1 mouse cellular context compared by ENCODE assay signal in the genomic region with DNA sequence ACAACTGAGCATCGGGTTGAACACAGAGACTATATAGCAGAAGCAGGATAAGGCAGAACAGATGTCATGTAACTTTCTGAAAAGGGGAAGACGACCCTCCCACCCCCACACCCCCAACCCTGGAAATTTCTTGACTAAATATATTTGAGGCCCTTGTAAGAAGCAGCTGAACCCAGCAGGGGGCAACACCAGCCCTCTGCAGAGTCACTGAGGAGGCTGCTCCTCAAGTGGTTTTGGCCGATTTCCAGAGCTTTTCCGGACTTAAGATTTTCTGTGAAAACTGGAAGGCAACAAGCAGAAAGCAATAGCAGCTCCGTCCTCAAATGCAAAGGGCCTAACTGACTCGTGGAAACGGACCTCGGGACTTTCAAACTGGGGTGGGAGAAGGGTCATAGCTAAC.
TF ChIP-seq lines count a peak whose summit lies in the region.

No protein-coding gene starts in this region.

TF ChIP-seq in MEL, 35 proteins besides CTCF, POLR2A, EP300 and RAD21:
- TF ChIP-seq POLR2AphosphoS2 (IDR thresholded peaks at IDR 0.05; ENCODE audit: low read length) (no peak), SMC3 (IDR thresholded peaks at IDR 0.05; ENCODE audit: low read depth, low read length) (peak; percentile 71), ELF1 (IDR thresholded peaks at IDR 0.05; ENCODE audit: low read depth, low read length) (no peak), ZC3H11A (IDR thresholded peaks at IDR 0.05; ENCODE audit: low read depth, low read length) (peak; percentile 62)
